Mouse (Mus musculus) G1E (cell line): ENCODE data around the gene Spata25.
"Not testable (repeated sequence)": the region's sequence is repeated elsewhere in the genome, so short reads cannot be mapped to it uniquely, and the experiment has no call there.

Experiments used
- CTCF ChIP-seq: IDR thresholded peaks from 2 replicates; pipeline ENCODE4 v1.5.1; 2012; ENCODE audit warnings: low read depth, low read length, inconsistent platforms, mixed read lengths
- GATA1 ChIP-seq: IDR thresholded peaks from 2 replicates; pipeline ENCODE4 v1.6.1; 2012; ENCODE audit warnings: borderline replicate concordance, low read length, inconsistent platforms, mixed read lengths

DNA sequence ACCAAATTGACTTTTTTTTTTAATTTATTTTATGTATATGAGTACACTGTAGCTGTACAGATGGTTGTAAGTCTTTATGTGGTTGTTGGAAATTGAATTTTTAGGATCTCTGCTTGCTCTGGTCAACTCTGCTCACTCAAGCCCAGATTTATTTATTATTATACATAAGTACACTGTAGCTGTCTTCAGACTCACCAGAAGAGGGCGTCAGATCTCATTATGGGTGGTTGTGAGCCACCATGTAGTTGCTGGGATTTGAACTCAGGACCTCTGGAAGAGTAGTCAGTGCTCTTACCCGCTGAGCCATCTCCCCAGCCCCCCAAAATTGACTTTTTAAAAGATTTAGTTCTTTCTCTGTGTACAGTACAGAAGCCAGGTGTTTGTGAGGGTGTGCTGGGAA lies 47.3 kb upstream of the Spata25 start:
- TF ChIP-seq CTCF, GATA1: not testable (repeated sequence)
